Mouse (Mus musculus) cerebellum, adult 2 months (tissue): ENCODE results near the gene Drp2. TPM values are rescaled to one million over a fixed set of nuclear protein-coding genes. Genes with fewer than 3 reads are reported as not detected.

Source experiments
- DNase-seq, 2 experiments: peaks; one replicate each; pipeline ENCODE4 v3.0.0; 2021
- H3K27ac ChIP-seq: fragments of 200-500 bp; 2 replicates; pipeline ENCODE4 v1.5.1; 2012; ENCODE audit warnings: low read length, control low read depth, inconsistent platforms; ENCODE audit not compliant: insufficient read depth
- H3K27me3 ChIP-seq: fragments of 200-500 bp; 2 replicates; pipeline ENCODE4 v1.6.1; 2012; ENCODE audit warnings: inconsistent platforms, mild to moderate bottlenecking, low read length, moderate library complexity; ENCODE audit not compliant: control insufficient read depth, insufficient read depth
- H3K4me1 ChIP-seq: fragments of 200-500 bp; 2 replicates; pipeline ENCODE4 v1.6.1; 2011; ENCODE audit warnings: low read length; ENCODE audit not compliant: control insufficient read depth, insufficient read depth
- H3K4me3 ChIP-seq: fragments of 200-500 bp; replicated peaks from 2 replicates; pipeline ENCODE3; 2011; ENCODE audit warnings: mild to moderate bottlenecking, low read depth, low read length, control low read depth; ENCODE audit not compliant: insufficient read depth
- CTCF ChIP-seq: fragments of 200-500 bp; IDR thresholded peaks from 2 replicates; pipeline ENCODE4 v1.5.1; 2011; ENCODE audit warnings: low read depth, mild to moderate bottlenecking, control low read depth, low read length, moderate library complexity, borderline replicate concordance; ENCODE audit not compliant: insufficient read depth
- POLR2A ChIP-seq: fragments of 200-500 bp; IDR thresholded peaks from 2 replicates; pipeline ENCODE4 v1.6.1; 2011; ENCODE audit warnings: low read length, control low read depth, borderline replicate concordance; ENCODE audit not compliant: insufficient read depth
- WGBS: fragments of 180-500 bp; shearing (Covaris S2); methylation state at CpG from one replicate; pipeline ENCODE4 v1.1.7; 2018; 5-methylcytosine and 5-hydroxymethylcytosine counted together
- polyA plus RNA-seq: library from polyadenylated mRNA; depleted of rRNA; stranded (reverse); fragments of >200 nt; gene quantifications from 2 replicates; pipeline ENCODE4 v1.2.3, GENCODE M21; 2012; rRNA removed

The Drp2 gene
- polyA plus RNA-seq, 1 experiment, result 14.0 TPM

GRCm38 (mm10) chrX:134427307-134427706 is 23.0 kb downstream of the Drp2 start:
- no peak for DNase-seq
- TF ChIP-seq POLR2A, result no peak
- no peak for TF ChIP-seq CTCF
- WGBS, result 49% methylated on average over 3 of the region's 3 CpGs
- Histone ChIP-seq H3K27ac (no peak overlapping the region), H3K4me3 (no peak overlapping the region), H3K4me1 (no peaks in the 10 kb centered on the region), H3K27me3 (no peaks in the 10 kb centered on the region)

- no peak for DNase-seq
- no peak overlapping the region for H3K4me3 ChIP-seq
- H3K4me1 ChIP-seq, result no peaks in the 10 kb centered on the region
- 64% methylated on average over 48 of the region's 67 CpGs for WGBS
- H3K27me3 ChIP-seq, result no peaks in the 10 kb centered on the region
- no peak overlapping the region for H3K27ac ChIP-seq
- TF ChIP-seq POLR2A, result no peak
- TF ChIP-seq CTCF, result no peak
These were observed 70.8 kb downstream of the Drp2 start for GRCm38 (mm10) chrX:134474988-134475710.

- no peak for TF ChIP-seq POLR2A
- TF ChIP-seq CTCF, result no peak
- Histone ChIP-seq H3K27me3 (no peaks in the 10 kb centered on the region), H3K27ac (no peak within 1 kb of the TSS), H3K4me1 (no peaks in the 10 kb centered on the region), H3K4me3 (no peak within 1 kb of the TSS)
- 92% methylated on average over 25 of the region's 25 CpGs for WGBS
- DNase-seq, result no peak
These were observed 71.9 kb downstream of the Drp2 start, which contains the start of gene Taf7l for GRCm38 (mm10) chrX:134476290-134476689. Gene Taf7l (minus strand): TSS chrX:134476490.

- Histone ChIP-seq H3K4me3 (no peak overlapping the region), H3K27ac (no peak overlapping the region), H3K27me3 (no peaks in the 10 kb centered on the region), H3K4me1 (no peaks in the 10 kb centered on the region)
- TF ChIP-seq POLR2A, result no peak
- no peak for TF ChIP-seq CTCF
- DNase-seq, result no peak
- 75% methylated on average over 3 of the region's 3 CpGs for WGBS
These were observed 77.4 kb downstream of the Drp2 start for GRCm38 (mm10) chrX:134481720-134482119.

GRCm38 (mm10) chrX:134500651-134501050 is 96.3 kb downstream of the Drp2 start:
- Histone ChIP-seq H3K4me1 (no peaks in the 10 kb centered on the region), H3K27ac (no peak overlapping the region), H3K27me3 (no peaks in the 10 kb centered on the region), H3K4me3 (no peak overlapping the region)
- no peak for TF ChIP-seq CTCF
- no peak for TF ChIP-seq POLR2A
- DNase-seq, result no peak
- WGBS, result 84% methylated on average over 8 of the region's 8 CpGs

Other genes starting within 250 kb of the Drp2 start
- gene Xkrx, start 242.5 kb upstream of the Drp2 start, polyA plus RNA-seq, result 1.7 and 2.0 TPM in 2 replicates
- not detected in 2 replicates for gene Arl13a, start 217.1 kb upstream of the Drp2 start, polyA plus RNA-seq
- 0.05 and 0.10 TPM in 2 replicates for gene Nox1, start 182.6 kb upstream of the Drp2 start, polyA plus RNA-seq
- 20.3 and 20.8 TPM in 2 replicates for gene Trmt2b, start 127.6 kb upstream of the Drp2 start, polyA plus RNA-seq
- gene Tmem35a, start 109.3 kb upstream of the Drp2 start, polyA plus RNA-seq, result 58.5 and 64.8 TPM in 2 replicates
- 0.38 and 0.47 TPM in 2 replicates for gene Cenpi, start 96.5 kb upstream of the Drp2 start, polyA plus RNA-seq
- gene Taf7l, start 71.9 kb downstream of the Drp2 start, polyA plus RNA-seq, result 0.08 TPM in 1 of 2 replicates, not detected in the other
- gene Timm8a1, start 137.3 kb downstream of the Drp2 start, polyA plus RNA-seq, result 17.5 and 18.9 TPM in 2 replicates
- 0.44 and 0.51 TPM in 2 replicates for gene Btk, start 179.0 kb downstream of the Drp2 start, polyA plus RNA-seq
- gene Rpl36a, start 181.1 kb downstream of the Drp2 start, polyA plus RNA-seq, result 426 and 451 TPM in 2 replicates
- 8.7 and 9.5 TPM in 2 replicates for gene Gla, start 196.6 kb downstream of the Drp2 start, polyA plus RNA-seq
- gene Hnrnph2, start 196.6 kb downstream of the Drp2 start, polyA plus RNA-seq, result 104 and 107 TPM in 2 replicates